Mouse (Mus musculus) kidney, adult 2 months (tissue): ENCODE measurements around the gene Morn1.

ENCODE experiments used
- CTCF ChIP-seq: fragments of 200-500 bp; conservative IDR thresholded peaks from 2 replicates; pipeline ENCODE4 v1.5.1; 2011; ENCODE audit warnings: low read depth, mild to moderate bottlenecking, control low read depth, low read length, moderate library complexity, mixed read lengths; ENCODE audit not compliant: insufficient read depth, insufficient read length
- POLR2A ChIP-seq: fragments of 200-500 bp; IDR thresholded peaks from one replicate; pipeline ENCODE4 v1.6.1; 2011; ENCODE audit warnings: low read depth, low read length, control low read depth

- TF ChIP-seq CTCF (no peak), POLR2A (no peak)
Observed at GRCm38 (mm10) chr4:155172909-155173821, 86.8 kb downstream of the Morn1 start.
